Mouse (Mus musculus): ENCODE data around the gene Slc26a10. TPM values are rescaled to one million over a fixed set of nuclear protein-coding genes. Genes with fewer than 3 reads are reported as not detected.

Gene Slc26a10
- total and polyA plus RNA-seq, 3 experiments, result 13.2 to 40.5 (median 14.7) TPM

DNA sequence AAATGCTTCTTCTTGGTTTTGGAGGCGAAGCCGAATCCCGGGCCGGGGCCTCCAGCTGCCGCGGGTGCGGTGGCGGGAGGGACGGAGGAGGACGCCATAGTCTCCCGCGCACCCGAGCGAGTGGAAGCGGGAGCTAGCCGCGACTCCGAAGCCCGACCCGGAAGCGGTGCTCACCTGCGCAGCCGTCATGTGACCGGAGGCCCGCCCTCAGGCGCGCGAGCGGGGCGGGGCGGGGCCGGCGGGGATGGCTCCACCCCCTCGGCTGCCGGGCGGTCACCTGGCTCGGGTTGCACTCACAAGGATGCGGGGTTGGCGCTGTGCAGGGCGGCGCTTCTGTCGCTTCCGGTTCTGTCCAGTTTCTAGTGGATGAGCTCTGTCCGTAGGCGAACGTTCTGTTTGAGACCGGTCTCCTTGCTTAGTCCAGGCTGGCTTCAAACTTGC lies 31.0 kb upstream of the Slc26a10 start, which contains the start of gene Pip4k2c:
Pip4k2c (minus strand) TSS at position 172 of the 441 bp plus-strand sequence.
- H3K36me3 ChIP-seq (ENCODE audit: control insufficient read depth, insufficient read depth, low read length), result no peaks in the 10 kb centered on the region
- TF ChIP-seq POLR2A (IDR thresholded peaks at IDR 0.05; ENCODE audit: insufficient read depth, low read depth, low read length), result no peak; the same call in none of the 2 replicates
- TF ChIP-seq CTCF (IDR thresholded peaks at IDR 0.05), result no peak
- TF ChIP-seq EP300 (IDR thresholded peaks at IDR 0.05; ENCODE audit: insufficient read depth, low read depth, low read length), result no peak
- 1% methylated on average over 47 of the region's 47 CpGs for WGBS
- H3K27me3 ChIP-seq (ENCODE audit: control insufficient read depth, insufficient read depth, low read length), result no peaks in the 10 kb centered on the region
- peak within 1 kb of the TSS; percentile 73 for H3K9ac ChIP-seq (ENCODE audit: low read depth, low read length)
- peak within 1 kb of the TSS; percentile 70 for H3K27ac ChIP-seq
- DNase-seq, result peak; percentile 94
- peak within 1 kb of the TSS; percentile 89 for H3K4me3 ChIP-seq
- no peaks in the 10 kb centered on the region; the same call in 1 of the 2 replicates for H3K79me2 ChIP-seq (replicated peaks; ENCODE audit: control insufficient read depth, insufficient read depth, low read length)
- intact Hi-C loops (cut with DNase I), result loop anchor here (5.0 kb wide), 1 partner anchor 34 kb away; no protein-coding TSS in a partner anchor
- H3K4me1 ChIP-seq (ENCODE audit: control insufficient read depth, insufficient read depth, low read length), result peaks cover 4% of the 10 kb centered on the region

DNA sequence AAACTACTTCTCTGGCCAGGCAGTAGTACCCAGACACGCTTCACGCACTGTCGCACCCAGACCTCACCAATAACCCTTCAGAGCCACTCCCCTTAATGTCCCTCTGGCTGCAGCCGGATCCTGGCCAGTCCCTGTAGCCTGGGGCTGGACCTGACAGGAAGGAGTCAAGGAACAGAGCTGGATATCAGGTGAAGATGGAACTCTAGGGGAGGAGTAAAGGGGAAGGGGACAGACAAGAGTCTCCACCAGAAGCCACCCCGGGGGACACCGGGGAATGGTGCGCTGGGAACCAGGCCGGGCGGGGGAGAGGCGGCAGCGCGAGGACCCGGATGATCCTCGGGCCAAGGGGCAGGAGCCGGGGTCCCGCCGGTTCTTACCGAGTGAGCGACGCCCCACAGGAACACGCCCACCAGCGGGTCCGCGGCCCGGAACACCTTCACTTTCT lies 30.5 kb upstream of the Slc26a10 start:
- no peaks in the 10 kb centered on the region; the same call in 1 of the 2 replicates for H3K79me2 ChIP-seq (replicated peaks; ENCODE audit: control insufficient read depth, insufficient read depth, low read length)
- H3K27me3 ChIP-seq (ENCODE audit: control insufficient read depth, insufficient read depth, low read length), result no peaks in the 10 kb centered on the region
- intact Hi-C loops (cut with DNase I), result loop anchor here (5.0 kb wide), 1 partner anchor 34 kb away; no protein-coding TSS in a partner anchor
- H3K27ac ChIP-seq, result peak overlapping the region; percentile 70
- WGBS, result 1% methylated on average over 25 of the region's 25 CpGs
- peak overlapping the region; percentile 73 for H3K9ac ChIP-seq (ENCODE audit: low read depth, low read length)
- TF ChIP-seq EP300 (IDR thresholded peaks at IDR 0.05; ENCODE audit: insufficient read depth, low read depth, low read length) (no peak), POLR2A (IDR thresholded peaks at IDR 0.05; ENCODE audit: insufficient read depth, low read depth, low read length) (no peak), CTCF (IDR thresholded peaks at IDR 0.05) (no peak)
- peaks cover 4% of the 10 kb centered on the region for H3K4me1 ChIP-seq (ENCODE audit: control insufficient read depth, insufficient read depth, low read length)
- peak overlapping the region; percentile 89 for H3K4me3 ChIP-seq
- H3K36me3 ChIP-seq (ENCODE audit: control insufficient read depth, insufficient read depth, low read length), result no peaks in the 10 kb centered on the region
- DNase-seq, result no peak

DNA sequence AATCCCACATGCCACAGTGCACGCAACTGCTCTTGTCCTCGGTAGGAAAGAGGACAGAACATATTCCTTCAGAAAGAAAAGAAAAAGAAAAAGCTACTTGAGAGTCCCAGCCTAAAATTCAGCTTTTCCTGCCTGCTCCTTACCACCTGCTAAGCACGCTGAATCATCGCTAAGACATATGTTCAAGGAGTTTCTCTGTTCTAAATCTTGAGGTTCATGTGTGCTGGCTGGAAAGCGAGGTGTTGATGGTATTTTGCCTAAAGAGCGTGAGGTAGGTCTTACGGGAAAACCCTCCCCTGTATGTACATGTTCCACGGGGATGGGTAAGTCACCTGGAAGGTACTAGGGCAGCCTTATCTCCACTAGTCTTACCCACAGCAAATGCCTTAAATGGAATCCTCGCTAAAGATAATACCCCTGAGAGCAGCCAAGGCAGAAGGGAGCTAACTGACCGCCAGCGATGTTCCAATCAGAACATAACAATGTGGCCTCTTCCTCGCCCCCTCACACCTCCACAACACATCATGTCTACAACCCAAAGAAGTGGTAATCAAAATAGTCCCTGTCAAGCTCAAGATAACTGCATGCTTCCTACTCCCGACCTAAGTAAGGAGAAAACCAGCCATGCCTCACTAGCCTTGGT lies 29.6 kb upstream of the Slc26a10 start:
- intact Hi-C loops (cut with DNase I), result loop anchor here (5.0 kb wide), 1 partner anchor 33 kb away; no protein-coding TSS in a partner anchor
- peak overlapping the region; percentile 10; the same call in 1 of the 2 replicates for H3K9ac ChIP-seq (ENCODE audit: low read depth, low read length)

DNA sequence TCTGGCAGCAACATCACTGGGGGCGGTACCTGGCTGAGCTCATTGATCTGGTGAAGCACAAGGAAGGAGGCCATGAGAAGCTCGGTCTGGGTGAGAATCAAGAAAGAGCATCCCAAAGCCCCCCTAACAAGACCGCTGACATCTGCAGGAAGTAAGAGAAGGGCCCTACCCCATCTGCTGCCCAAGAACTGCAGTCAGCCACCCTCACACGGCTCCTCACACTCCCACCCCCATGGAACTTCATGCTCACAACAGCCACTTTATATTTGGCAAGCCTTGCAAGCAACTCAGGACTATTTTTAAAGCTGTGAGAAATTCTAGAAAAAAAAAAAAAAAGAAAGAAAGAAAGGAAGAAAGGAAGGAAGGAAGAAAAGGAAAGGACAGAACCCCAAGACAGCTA lies 28.5 kb upstream of the Slc26a10 start:
- intact Hi-C loops (cut with DNase I), result no loop called here
- Histone ChIP-seq H3K79me2 (replicated peaks; ENCODE audit: control insufficient read depth, insufficient read depth, low read length) (no peaks in the 10 kb centered on the region; the same call in 1 of the 2 replicates), H3K9ac (ENCODE audit: low read depth, low read length) (no peak overlapping the region), H3K27ac (no peak overlapping the region), H3K4me3 (no peak overlapping the region), H3K36me3 (ENCODE audit: control insufficient read depth, insufficient read depth, low read length) (no peaks in the 10 kb centered on the region), H3K4me1 (ENCODE audit: control insufficient read depth, insufficient read depth, low read length) (peaks cover 4% of the 10 kb centered on the region), H3K27me3 (ENCODE audit: control insufficient read depth, insufficient read depth, low read length) (no peaks in the 10 kb centered on the region)
- WGBS, result 58% methylated on average over 4 of the region's 4 CpGs
- TF ChIP-seq CTCF (IDR thresholded peaks at IDR 0.05) (no peak), EP300 (IDR thresholded peaks at IDR 0.05; ENCODE audit: insufficient read depth, low read depth, low read length) (no peak), POLR2A (IDR thresholded peaks at IDR 0.05; ENCODE audit: insufficient read depth, low read depth, low read length) (no peak)
- no peak for DNase-seq

More for the DNA sequence above, 29.6 kb upstream of the Slc26a10 start:
- WGBS, result 80% methylated on average over 13 of the region's 13 CpGs
- TF ChIP-seq POLR2A (IDR thresholded peaks at IDR 0.05; ENCODE audit: insufficient read depth, low read depth, low read length), result no peak
- TF ChIP-seq EP300 (IDR thresholded peaks at IDR 0.05; ENCODE audit: insufficient read depth, low read depth, low read length), result no peak
- no peak for TF ChIP-seq CTCF (IDR thresholded peaks at IDR 0.05)
- Histone ChIP-seq H3K27me3 (ENCODE audit: control insufficient read depth, insufficient read depth, low read length) (no peaks in the 10 kb centered on the region), H3K4me1 (ENCODE audit: control insufficient read depth, insufficient read depth, low read length) (peaks cover 4% of the 10 kb centered on the region), H3K36me3 (ENCODE audit: control insufficient read depth, insufficient read depth, low read length) (no peaks in the 10 kb centered on the region), H3K79me2 (replicated peaks; ENCODE audit: control insufficient read depth, insufficient read depth, low read length) (no peaks in the 10 kb centered on the region; the same call in 1 of the 2 replicates), H3K4me3 (no peak overlapping the region; the same call in 1 of the 2 replicates), H3K27ac (no peak overlapping the region)
- no peak for DNase-seq

DNA sequence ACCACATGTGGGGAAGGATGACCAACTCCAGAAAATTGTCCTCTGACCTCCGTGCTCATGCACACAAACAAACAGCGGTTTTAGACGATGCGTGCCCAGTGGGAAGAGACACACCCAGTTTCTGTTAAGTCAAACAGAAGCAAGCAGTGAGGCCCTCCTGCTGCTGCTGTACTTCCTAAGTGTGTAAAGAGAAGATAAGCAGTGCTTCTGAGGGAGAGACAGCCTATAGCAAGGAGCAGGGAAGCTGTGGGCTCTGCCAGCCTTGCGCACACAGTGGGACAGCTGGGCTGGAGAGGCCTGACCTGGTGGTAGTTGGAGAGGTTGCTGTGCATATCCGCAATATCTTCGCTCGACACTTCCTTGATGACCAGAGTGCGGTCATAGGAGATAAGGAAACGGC lies 24.9 kb upstream of the Slc26a10 start:
- no peak for DNase-seq
- Histone ChIP-seq H3K27ac (no peak overlapping the region), H3K27me3 (ENCODE audit: control insufficient read depth, insufficient read depth, low read length) (no peaks in the 10 kb centered on the region), H3K36me3 (ENCODE audit: control insufficient read depth, insufficient read depth, low read length) (no peaks in the 10 kb centered on the region), H3K4me3 (no peak overlapping the region), H3K9ac (ENCODE audit: low read depth, low read length) (no peak overlapping the region), H3K79me2 (replicated peaks; ENCODE audit: control insufficient read depth, insufficient read depth, low read length) (no peaks in the 10 kb centered on the region; the same call in 1 of the 2 replicates), H3K4me1 (ENCODE audit: control insufficient read depth, insufficient read depth, low read length) (peaks cover under 1% of the 10 kb centered on the region)
- TF ChIP-seq CTCF (IDR thresholded peaks at IDR 0.05), result no peak
- intact Hi-C loops (cut with DNase I), result no loop called here
- 67% methylated on average over 10 of the region's 10 CpGs for WGBS

DNA sequence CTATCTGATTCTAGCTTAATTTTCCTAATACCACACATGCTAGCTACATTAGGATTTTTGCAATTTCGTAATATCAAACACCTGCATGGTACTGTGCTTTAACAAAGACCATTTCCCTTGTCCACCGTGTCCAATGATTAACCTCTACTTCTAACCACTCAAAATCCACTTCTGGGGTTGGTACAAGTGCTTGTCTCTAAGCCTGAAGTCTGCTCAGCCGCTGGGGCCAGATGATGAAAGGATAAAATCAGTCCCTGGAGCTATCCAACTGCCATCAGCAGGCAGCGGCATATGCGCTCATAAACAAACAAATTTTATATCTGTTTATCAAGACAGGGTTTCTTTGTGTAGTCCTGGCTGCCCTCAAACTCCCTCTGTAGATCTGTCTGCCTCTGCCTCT lies 24.1 kb upstream of the Slc26a10 start:
- TF ChIP-seq EP300 (IDR thresholded peaks at IDR 0.05; ENCODE audit: insufficient read depth, low read depth, low read length) (no peak), POLR2A (IDR thresholded peaks at IDR 0.05; ENCODE audit: insufficient read depth, low read depth, low read length) (no peak), CTCF (IDR thresholded peaks at IDR 0.05) (no peak)
- Histone ChIP-seq H3K4me1 (ENCODE audit: control insufficient read depth, insufficient read depth, low read length) (no peaks in the 10 kb centered on the region), H3K79me2 (replicated peaks; ENCODE audit: control insufficient read depth, insufficient read depth, low read length) (no peaks in the 10 kb centered on the region), H3K36me3 (ENCODE audit: control insufficient read depth, insufficient read depth, low read length) (no peaks in the 10 kb centered on the region), H3K27ac (no peak overlapping the region), H3K27me3 (ENCODE audit: control insufficient read depth, insufficient read depth, low read length) (no peaks in the 10 kb centered on the region), H3K4me3 (no peak overlapping the region), H3K9ac (ENCODE audit: low read depth, low read length) (no peak overlapping the region)
- 93% methylated on average over 5 of the region's 5 CpGs for WGBS
- DNase-seq, result no peak
- intact Hi-C loops (cut with DNase I), result no loop called here
